Mouse (Mus musculus) testis, adult 2 months (tissue): ENCODE results near the gene C3.

ENCODE experiments used
- CTCF ChIP-seq: fragments of 200-500 bp; IDR thresholded peaks from 2 replicates; pipeline ENCODE4 v1.5.1; 2012; ENCODE audit warnings: low read depth, mild to moderate bottlenecking, inconsistent platforms, low read length, moderate library complexity; ENCODE audit not compliant: control insufficient read depth, insufficient read depth, insufficient replicate concordance
- POLR2A ChIP-seq: fragments of 200-500 bp; IDR thresholded peaks from 2 replicates; pipeline ENCODE4 v1.6.1; 2012; ENCODE audit warnings: low read depth, mild to moderate bottlenecking, inconsistent platforms, low read length, moderate library complexity; ENCODE audit not compliant: control insufficient read depth

- TF ChIP-seq CTCF (no peak), POLR2A (no peak)
These were observed 4.6 kb downstream of the C3 start for GRCm38 (mm10) chr17:57223313-57223712.
